In the genomic region with DNA sequence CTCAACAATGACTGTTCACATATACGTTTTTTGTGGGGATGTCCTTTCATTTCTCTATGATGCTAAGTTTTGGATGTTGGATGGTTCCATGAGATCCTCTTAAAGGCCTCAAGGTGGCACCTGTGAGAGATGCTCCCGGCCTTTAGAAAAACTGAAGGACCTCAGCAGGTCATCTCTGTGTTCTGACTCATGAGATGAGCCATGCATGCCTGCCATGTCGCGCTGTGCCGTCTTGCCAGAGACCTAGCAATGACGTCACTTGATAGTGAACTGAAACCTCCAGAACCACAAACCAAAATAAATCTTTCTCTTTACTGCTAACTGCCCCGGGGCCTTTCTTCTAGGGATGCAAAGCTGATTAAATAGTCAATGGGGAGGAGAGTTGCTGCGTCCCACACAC, we compare ENCODE assay signal across 20 mouse cellular contexts. TPM values are rescaled to one million over a fixed set of nuclear protein-coding genes. Genes with fewer than 3 reads are reported as not detected.
DNase-seq lines count a peak whose midpoint lies in the region; ATAC-seq and TF ChIP-seq lines count a peak whose summit lies in the region.
"Had no signal": no experiment of that assay in that cellular context is flagged by ENCODE, and none has a peak within 500 bp of the region (broad histone marks: within the 10 kb centered on the region; RNA-seq: fewer than 3 reads in every experiment).

No protein-coding gene starts in this region.

- H3K9ac ChIP-seq in hindbrain, postnatal 0 days (replicated peaks; ENCODE audit: low read length) = no peak overlapping the region
- H3K9ac ChIP-seq in hindbrain, embryonic 13.5 days = no peak overlapping the region
- H3K9ac ChIP-seq in kidney, embryonic 16.5 days (replicated peaks; ENCODE audit: low read length) = no peak overlapping the region
- H3K9ac ChIP-seq: forebrain, embryonic 15.5 days; liver, postnatal 0 days; midbrain, embryonic 12.5 days had no signal

- 78% methylated on average over 8 of the region's 8 CpGs for WGBS in hindbrain, postnatal 0 days
- 78% methylated on average over 8 of the region's 8 CpGs for WGBS in hindbrain, embryonic 13.5 days
- 68% methylated on average over 8 of the region's 8 CpGs for WGBS in kidney, embryonic 16.5 days

- H3K4me1 ChIP-seq in hindbrain, postnatal 0 days (ENCODE audit: insufficient read depth, low read length) = no peaks in the 10 kb centered on the region
- H3K4me1 ChIP-seq in hindbrain, embryonic 13.5 days (replicated peaks) = no peaks in the 10 kb centered on the region
- no peaks in the 10 kb centered on the region for H3K4me1 ChIP-seq in kidney, embryonic 16.5 days (ENCODE audit: insufficient read depth, low read length)
- H3K4me1 ChIP-seq: forebrain, embryonic 15.5 days; midbrain, embryonic 12.5 days had no signal

- no peaks in the 10 kb centered on the region for H3K27me3 ChIP-seq in hindbrain, postnatal 0 days (ENCODE audit: insufficient read depth, low read length)
- peaks cover 15% of the 10 kb centered on the region; the same call in 1 of the 2 replicates for H3K27me3 ChIP-seq in hindbrain, embryonic 13.5 days
- no peaks in the 10 kb centered on the region for H3K27me3 ChIP-seq in kidney, embryonic 16.5 days (ENCODE audit: insufficient read depth, low read length)
- H3K27me3 ChIP-seq: midbrain, embryonic 12.5 days had no signal

- 0 out of 2 replicates have a peak, but pooled peaks have one; percentile 11 for TF ChIP-seq CTCF in hindbrain, postnatal 0 days (IDR thresholded peaks at IDR 0.05; ENCODE audit: low read depth)

- no peak for ATAC-seq in hindbrain, postnatal 0 days
- ATAC-seq in hindbrain, embryonic 13.5 days (ENCODE audit: low FRiP score) = no peak
- ATAC-seq in kidney, embryonic 16.5 days (ENCODE audit: low FRiP score, low TSS enrichment) = no peak
- ATAC-seq: forebrain, embryonic 15.5 days; liver, postnatal 0 days had no signal

- no peak overlapping the region for H3K4me3 ChIP-seq in hindbrain, postnatal 0 days (ENCODE audit: low read length)
- no peak overlapping the region for H3K4me3 ChIP-seq in hindbrain, embryonic 13.5 days
- no peak overlapping the region for H3K4me3 ChIP-seq in kidney, embryonic 16.5 days (ENCODE audit: low read length)
- H3K4me3 ChIP-seq: erythroblast, embryonic 14.5 days; forebrain, embryonic 15.5 days; midbrain, embryonic 12.5 days; myocyte had no signal

- H3K36me3 ChIP-seq in hindbrain, postnatal 0 days (ENCODE audit: insufficient read depth, low read length) = no peaks in the 10 kb centered on the region
- H3K36me3 ChIP-seq in hindbrain, embryonic 13.5 days = no peaks in the 10 kb centered on the region
- no peaks in the 10 kb centered on the region for H3K36me3 ChIP-seq in kidney, embryonic 16.5 days (ENCODE audit: insufficient read depth, low read length)
- H3K36me3 ChIP-seq: forebrain, embryonic 15.5 days; midbrain, embryonic 12.5 days had no signal

- DNase-seq in hindbrain, postnatal 0 days (ENCODE audit: low spot score) = no peak
- peak; percentile 81 for DNase-seq in 3T3-L1 (ENCODE audit: low read depth, low spot score)
- peak; percentile 38 for DNase-seq in ES-CJ7 (ENCODE audit: low read depth, low spot score)
- peak; percentile 6 for DNase-seq in induced T-regulatory cell, adult 2 months (ENCODE audit: low read depth)
- DNase-seq in embryo, embryonic 10 days (ENCODE audit: low spot score) = no peak
- DNase-seq in embryo, embryonic 11 days = no peak
- DNase-seq: cerebellum, adult 18-20 months; cerebellum, postnatal 36 days; heart, adult 11 months; kidney, postnatal 10 days; liver, postnatal 0 days; lung, postnatal 4 days; retina, postnatal 1 day; thymus, adult 2 months had no signal

- no peaks in the 10 kb centered on the region for H3K9me3 ChIP-seq in hindbrain, postnatal 0 days (ENCODE audit: low read length)
- no peaks in the 10 kb centered on the region for H3K9me3 ChIP-seq in hindbrain, embryonic 13.5 days
- H3K9me3 ChIP-seq in kidney, embryonic 16.5 days (ENCODE audit: low read length) = no peaks in the 10 kb centered on the region; the same call in 1 of the 2 replicates
- H3K9me3 ChIP-seq: forebrain, embryonic 15.5 days; midbrain, embryonic 12.5 days had no signal

- H3K27ac ChIP-seq in hindbrain, postnatal 0 days = no peak overlapping the region
- no peak overlapping the region for H3K27ac ChIP-seq in hindbrain, embryonic 13.5 days
- no peak overlapping the region for H3K27ac ChIP-seq in kidney, embryonic 16.5 days (ENCODE audit: low read length)
- H3K27ac ChIP-seq: forebrain, embryonic 15.5 days; midbrain, embryonic 12.5 days had no signal

- no peak overlapping the region for H3K4me2 ChIP-seq in hindbrain, postnatal 0 days (ENCODE audit: low read depth, low read length)
- no peak overlapping the region for H3K4me2 ChIP-seq in hindbrain, embryonic 13.5 days
- H3K4me2 ChIP-seq in kidney, embryonic 16.5 days (replicated peaks; ENCODE audit: low read depth, low read length) = no peak overlapping the region
- H3K4me2 ChIP-seq: forebrain, embryonic 15.5 days; midbrain, embryonic 12.5 days had no signal

RNA-seq across cellular contexts. Expression of a gene that starts 45.4 kb away (rescaled TPM):
- total RNA-seq in hindbrain, postnatal 0 days (2014; rRNA removed) = 26.1 and 33.1 TPM in 2 replicates
- polyA plus RNA-seq in hindbrain, postnatal 0 days (2015; fragmentation: Nextera tagmentation; extraction: Ambion mirVana) = 47.7 and 47.9 TPM in 2 replicates
- 34.2 and 36.0 TPM in 2 replicates for polyA plus RNA-seq in hindbrain, embryonic 13.5 days (2015; fragmentation: Nextera tagmentation; extraction: Ambion mirVana)
- polyA plus RNA-seq in kidney, embryonic 16.5 days (2015; fragmentation: Nextera tagmentation; extraction: Ambion mirVana) = 23.3 and 26.9 TPM in 2 replicates

RNA-seq across cellular contexts. Expression of a gene that starts 50.8 kb away (rescaled TPM):
- 10.4 and 11.2 TPM in 2 replicates for total RNA-seq in hindbrain, postnatal 0 days (2014; rRNA removed)
- polyA plus RNA-seq in hindbrain, postnatal 0 days (2015; fragmentation: Nextera tagmentation; extraction: Ambion mirVana) = 3.3 and 4.5 TPM in 2 replicates
- 4.4 and 4.7 TPM in 2 replicates for polyA plus RNA-seq in hindbrain, embryonic 13.5 days (2015; fragmentation: Nextera tagmentation; extraction: Ambion mirVana)
- 4.5 and 5.3 TPM in 2 replicates for polyA plus RNA-seq in kidney, embryonic 16.5 days (2015; fragmentation: Nextera tagmentation; extraction: Ambion mirVana)

RNA-seq across cellular contexts. Expression of a gene that starts 57.5 kb away (rescaled TPM):
- total RNA-seq in hindbrain, postnatal 0 days (2014; rRNA removed) = 6.2 and 8.5 TPM in 2 replicates
- 4.7 and 4.9 TPM in 2 replicates for polyA plus RNA-seq in hindbrain, postnatal 0 days (2015; fragmentation: Nextera tagmentation; extraction: Ambion mirVana)
- polyA plus RNA-seq in hindbrain, embryonic 13.5 days (2015; fragmentation: Nextera tagmentation; extraction: Ambion mirVana) = 6.9 and 8.1 TPM in 2 replicates
- 26.8 and 28.6 TPM in 2 replicates for polyA plus RNA-seq in kidney, embryonic 16.5 days (2015; fragmentation: Nextera tagmentation; extraction: Ambion mirVana)

Comparison
In these comparisons a context has a peak if more than half of its experiments do, and no peak if none do; other contexts are left out.
1. DNase-seq: peak in 3T3-L1 (single experiment), ES-CJ7 (single experiment) and induced T-regulatory cell, adult 2 months (single experiment); none in hindbrain, postnatal 0 days (single experiment), embryo, embryonic 10 days (single experiment) and embryo, embryonic 11 days (single experiment).